Mouse (Mus musculus) CD4-positive helper T cell, adult 2 months (primary cell): ENCODE measurements around the gene Zfp566.
"Not testable (repeated sequence)": the region's sequence is repeated elsewhere in the genome, so short reads cannot be mapped to it uniquely, and the experiment has no call there.

Experiments
- DNase-seq: peaks from one replicate; pipeline ENCODE4 v3.0.0-alpha.2; 2012; ENCODE audit warnings: low read depth, missing footprints, low spot score

Gene Zfp566

DNA sequence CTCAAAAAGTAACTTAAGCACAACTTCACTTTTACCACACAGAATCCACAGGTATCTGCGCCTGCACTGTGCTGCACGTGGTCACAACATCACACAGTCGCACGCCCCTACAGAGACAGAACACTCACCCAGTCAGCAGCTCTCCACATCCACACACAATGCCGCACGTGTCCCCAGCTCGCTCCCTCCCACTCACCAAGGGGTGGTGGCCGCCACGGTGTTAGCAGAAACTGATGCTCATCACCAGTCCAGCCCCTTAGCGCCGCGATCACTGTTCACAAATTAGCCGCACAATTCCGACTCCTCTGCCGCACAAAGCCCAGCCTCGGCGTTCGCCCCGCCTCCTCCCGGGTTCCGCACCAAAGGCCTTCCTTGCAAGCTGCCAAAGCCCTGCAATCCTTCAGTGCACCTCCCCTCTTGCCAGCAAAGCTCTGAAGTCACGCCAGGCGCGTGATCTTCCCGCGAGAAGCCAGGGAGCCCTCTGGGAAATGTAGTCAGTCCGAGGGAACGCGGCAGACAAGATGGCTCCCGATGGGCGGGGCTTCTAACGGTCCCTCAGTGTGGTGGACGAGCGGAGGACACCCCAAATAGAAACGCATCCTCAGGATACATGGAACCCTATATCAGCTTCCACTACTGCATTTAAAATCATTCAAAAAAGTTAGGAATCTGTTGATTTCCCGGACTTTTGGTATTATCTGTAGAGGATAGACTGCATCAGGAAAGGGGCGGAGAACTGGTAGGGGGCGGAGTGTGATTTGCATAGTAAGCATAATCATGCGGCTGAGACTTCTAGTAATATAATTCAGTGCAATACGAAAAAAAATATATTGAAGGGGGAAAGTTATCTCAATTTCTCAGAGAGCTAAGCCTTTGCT, at the start of gene Zfp566, which contains the start of gene Gm26920:
Gene Zfp566 (minus strand): TSS at position 436 of the 878 bp plus-strand sequence.
Gene Gm26920 (minus strand): TSS at position 319 of the 878 bp plus-strand sequence.
- DNase-seq = peak; percentile 99

DNA sequence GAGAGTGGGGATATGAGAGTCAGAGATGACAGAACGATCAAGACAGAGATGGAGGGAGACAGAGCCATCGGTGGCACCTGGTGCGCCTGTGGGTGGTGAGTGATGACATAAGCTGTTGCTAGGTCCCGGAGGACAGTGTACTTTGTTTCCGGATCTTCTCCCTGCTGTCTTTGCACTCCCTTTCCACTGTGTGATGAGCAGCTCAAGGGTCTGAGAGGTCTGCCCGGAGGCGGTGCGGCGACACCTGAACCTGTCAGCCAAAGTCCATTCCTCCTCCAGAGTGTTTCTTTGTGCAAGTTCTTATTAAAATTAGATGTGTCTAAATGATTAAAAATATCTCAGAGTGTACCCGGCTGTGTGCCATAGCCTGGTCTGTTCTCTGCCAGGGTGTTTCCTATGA, 46.5 kb upstream of the Zfp566 start:
- no peak for DNase-seq

DNA sequence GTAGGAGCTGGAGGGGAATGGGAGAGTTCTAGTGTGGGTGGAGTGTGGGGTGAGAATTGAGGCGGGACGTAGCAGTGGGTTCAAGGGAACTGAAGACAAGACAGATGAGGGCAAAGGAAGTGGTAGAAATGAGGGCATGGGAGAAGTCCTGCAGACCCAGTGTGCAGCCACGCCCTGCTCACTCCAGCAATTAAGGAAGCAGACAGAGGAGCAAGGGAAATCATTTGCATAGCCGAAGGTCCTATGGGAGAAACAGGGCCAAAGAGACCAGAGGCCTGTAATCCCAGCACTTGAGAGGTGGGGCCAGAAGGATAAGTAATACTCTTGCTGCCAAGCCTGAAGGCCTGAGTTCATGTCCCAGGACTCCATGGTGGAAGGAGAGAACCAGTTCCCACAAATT, 42.1 kb upstream of the Zfp566 start:
- DNase-seq = no peak

DNA sequence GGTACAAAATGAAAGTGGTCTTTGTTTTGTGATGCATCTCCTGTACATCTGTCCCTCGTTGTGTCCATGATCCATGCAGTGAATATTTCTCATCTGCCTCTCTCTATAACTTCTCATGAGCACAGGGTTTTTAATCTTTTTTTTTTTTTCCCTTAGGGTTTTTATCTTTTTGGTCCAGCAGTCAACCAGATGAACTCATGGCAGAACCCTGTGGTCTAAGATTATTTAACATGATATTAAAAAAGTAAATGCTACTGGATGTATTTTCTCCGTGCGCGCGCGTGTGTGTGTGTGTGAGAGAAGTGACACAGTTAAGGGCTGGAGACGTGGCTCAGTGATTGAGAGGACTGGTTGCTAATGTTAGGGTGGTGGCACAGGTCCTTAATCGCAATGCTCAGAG, 39.6 kb upstream of the Zfp566 start:
- no peak for DNase-seq

DNA sequence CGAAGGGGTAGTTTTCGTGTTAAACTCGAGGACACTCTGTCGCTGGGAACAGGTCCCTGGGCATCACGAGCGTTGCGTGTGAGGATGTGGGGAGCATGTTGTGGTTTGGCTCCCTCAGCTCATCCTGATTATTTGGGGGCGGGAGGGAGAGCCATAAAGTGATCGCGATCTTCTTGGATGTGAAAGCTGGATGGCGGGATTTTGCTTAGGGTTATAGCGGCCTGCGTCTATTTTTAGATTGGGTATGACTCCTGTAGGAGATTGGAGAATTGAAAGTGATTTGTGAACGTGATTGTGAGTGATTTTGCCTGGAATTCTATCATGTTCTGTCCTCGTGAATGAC, 31.8 kb upstream of the Zfp566 start:
- DNase-seq = no peak

DNA sequence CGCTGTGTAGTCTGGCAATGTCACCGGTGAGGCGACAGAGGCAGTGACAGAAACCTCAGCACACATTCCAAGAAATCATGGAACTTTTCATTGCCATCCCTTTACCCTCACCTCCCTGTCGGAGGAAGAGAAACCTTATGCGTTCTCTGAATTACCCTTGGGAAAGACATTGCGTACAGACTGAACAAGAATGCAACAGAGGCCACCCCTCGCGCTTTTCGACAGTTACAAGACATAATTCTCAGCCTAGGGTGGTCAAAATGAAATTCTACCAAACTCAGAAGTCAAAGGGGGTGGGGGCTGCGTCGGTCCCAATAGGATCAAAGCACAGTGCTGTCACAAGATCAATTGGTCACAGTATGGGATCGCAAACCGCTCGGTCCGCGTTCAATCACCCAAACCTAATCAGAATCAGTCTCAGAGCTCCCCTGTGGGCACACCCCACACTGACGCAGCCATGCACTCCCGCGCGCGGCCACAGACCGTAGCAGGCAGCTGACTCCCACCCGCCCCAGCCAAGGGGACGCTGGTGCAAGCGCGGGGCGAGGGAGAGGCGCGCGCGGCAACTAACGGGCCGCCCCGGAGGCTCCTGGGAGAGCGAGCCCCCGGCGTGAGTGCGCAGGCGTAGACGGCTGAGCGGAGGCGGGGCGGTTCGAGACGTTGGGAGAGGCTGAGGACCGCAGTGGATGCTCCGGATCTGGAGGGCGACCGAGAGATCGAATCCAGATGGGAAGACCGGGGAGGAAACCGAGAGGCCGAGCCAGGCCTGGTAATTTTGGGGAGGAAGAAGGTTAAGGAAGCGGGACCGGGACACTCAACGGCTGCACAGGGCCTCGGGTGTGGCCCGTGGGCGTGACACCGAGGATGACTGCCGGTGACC, 31.2 kb upstream of the Zfp566 start, which contains the start of gene Zfp382:
Gene Zfp382 (plus strand): TSS at position 635 of the 880 bp plus-strand sequence.
- peak; percentile 91 for DNase-seq

DNA sequence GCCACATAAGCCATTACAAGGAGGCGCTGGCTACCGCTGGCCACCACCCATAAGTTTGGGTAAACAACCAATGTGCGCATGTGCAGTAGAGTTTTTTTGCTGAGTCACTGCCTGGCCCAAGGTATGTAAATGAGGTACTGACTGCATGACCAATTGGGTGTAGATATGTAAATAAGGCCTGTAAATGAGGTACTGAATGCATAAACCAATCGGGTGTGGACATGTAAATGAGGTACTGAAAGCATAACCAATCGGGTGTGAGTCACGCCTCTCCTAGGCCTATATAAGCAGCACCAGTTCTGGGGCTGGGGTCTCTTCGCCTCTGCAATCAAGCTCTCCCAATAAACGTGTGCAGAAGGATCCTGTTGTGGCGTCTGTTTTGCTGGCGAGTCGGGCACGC, 27.6 kb upstream of the Zfp566 start:
- DNase-seq = not testable (repeated sequence)

DNA sequence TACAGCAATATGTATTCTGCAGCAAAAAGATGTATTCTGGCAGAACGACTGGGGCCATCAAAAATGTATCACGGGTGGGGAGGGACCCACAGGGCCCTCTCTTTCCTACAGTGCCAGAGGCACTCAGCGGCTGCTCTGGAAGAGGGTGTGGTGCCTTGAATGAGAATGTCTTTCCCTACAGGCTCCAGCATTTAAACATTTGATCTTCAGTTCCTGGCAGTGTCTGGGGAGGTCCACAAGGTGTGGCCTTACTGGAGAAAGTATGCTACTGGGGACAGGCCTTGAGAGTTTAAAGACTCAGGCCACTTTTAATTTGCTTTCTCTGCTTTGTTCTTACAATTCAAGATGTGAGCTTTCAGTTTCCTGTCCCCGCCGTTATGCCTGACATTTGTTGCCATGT, 25.7 kb upstream of the Zfp566 start:
- no peak for DNase-seq

DNA sequence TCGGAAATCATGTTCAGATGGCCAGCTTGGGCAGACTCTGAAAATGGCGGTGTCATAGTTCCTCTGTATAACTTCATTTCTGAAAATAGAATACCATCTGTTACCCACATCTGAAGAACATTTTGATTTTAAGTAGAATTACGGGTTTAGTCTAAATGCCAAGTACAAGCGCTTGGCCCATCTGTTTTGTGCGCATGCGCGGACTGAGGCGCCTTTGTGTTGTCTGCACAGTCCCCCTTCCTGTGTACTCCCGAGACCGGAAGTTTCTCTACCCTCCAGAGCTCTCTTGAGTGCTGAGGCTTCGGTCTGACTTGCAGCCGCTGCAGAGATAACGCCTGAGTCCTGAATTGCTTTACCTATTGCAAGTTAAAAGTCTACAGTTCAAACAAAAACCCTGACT, 9.0 kb upstream of the Zfp566 start:
- DNase-seq = peak; percentile 90

DNA sequence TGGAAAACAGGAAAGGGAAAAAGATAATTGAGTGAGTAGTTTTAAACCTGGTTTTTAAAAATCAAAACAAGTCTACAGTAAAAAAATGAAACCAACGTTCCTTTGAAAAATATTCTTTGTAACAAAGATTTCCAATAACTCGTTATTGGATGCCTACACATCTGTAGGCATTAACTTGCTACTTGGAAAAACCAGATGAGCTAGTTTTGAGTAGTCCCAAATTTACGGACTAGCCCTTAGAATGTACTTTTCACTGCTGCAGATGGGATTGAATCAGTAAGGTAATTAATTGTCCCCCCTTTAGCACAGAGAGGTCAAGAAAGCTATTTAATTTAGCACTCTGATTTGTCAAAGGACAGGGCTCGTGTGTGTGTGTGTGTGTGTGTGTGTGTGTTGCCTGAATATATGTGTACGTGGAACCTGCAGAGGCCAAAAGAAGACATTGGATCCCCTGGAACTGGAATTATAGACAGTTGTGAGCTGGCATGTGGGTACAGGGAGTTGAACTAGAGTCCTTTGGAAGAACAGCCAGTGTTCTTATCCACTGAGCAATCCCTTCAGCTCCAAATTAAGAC, 5.3 kb upstream of the Zfp566 start:
- peak; percentile 27 for DNase-seq

DNA sequence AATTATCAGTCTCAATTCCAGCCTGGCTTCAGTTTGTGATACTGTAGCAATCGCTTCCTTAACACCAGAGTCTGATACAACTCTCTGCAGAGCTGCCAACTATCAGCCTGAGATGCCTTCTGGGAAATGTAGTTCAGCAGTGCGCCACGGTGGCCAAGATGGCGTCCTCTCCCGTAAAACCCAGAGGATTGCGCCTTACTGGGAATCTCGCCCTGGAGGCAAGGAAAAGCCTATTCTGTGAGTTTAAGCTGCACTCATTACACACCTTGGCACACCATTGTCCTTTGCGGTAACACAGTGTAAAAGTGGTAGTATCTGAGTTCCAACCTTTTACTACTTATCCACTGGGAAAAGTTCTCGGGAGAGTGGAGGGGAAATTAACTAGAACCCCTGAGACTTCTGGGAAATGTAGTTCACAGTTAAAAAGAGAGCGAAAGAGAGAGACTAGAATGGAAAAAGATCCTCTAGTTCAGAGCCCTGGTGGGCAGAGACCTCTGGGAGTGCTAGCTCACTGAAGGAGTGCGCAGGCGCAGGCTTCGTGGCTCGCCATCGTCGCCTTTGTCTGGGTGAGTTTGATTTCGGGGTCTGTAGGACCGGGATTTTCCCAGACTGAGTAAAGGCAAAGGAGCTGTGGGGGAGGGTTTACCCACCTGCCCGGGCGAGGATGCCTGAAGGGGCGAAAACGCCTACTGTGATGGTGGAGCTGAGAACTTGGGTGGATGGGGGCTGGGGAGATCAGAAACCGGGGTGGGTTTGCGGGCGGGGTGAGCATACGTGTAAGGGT, 4.5 kb upstream of the Zfp566 start, which contains the start of gene Zfp260:
Gene Zfp260 (plus strand): TSS at position 132 of the 784 bp plus-strand sequence.
- peak; percentile 91 for DNase-seq

DNA sequence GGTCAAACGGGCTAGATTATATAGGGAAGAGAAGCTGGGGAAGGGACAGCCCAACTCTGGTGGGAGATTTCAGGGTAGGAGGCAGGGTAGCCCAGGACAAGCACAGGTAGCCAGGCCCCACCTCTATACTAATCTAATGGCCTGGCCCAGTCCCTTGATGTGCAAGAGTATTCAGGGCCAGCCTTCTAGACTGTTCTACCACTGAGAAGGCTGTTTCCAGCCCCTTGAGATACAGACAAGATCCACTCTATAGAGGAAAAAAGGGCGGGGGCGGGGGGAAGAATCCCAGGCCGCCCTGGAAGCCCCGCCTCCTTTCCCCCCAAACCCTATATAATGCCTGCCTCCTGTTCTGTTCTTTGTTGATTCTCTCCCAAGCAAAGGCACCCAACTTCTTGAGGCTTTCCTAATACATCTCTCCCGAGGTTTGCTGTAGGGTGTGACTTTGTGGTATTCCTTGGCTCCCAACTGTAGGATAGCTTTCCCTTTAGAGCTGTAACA, 3.6 kb upstream of the Zfp566 start:
- no peak for DNase-seq

DNA sequence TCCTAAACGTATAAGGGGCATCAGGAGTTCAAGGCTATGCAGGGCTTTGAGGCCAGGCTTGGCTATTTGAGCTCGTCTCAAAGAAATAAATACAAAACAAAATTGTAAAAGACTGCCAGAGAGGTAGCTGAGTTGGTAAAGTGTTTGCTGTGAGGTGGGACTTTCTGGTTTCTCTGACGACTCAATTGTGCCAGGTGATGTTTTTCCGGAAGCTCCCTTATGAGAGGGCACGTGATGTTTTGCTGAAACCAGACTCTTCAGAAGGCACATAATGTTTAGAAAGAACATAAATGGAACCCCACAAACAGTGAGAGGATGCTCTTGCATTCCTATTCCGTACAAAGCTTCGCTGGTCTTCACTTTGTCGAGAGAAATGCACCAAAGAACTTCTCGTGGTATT, 2.3 kb upstream of the Zfp566 start:
- peak; percentile 36 for DNase-seq

DNA sequence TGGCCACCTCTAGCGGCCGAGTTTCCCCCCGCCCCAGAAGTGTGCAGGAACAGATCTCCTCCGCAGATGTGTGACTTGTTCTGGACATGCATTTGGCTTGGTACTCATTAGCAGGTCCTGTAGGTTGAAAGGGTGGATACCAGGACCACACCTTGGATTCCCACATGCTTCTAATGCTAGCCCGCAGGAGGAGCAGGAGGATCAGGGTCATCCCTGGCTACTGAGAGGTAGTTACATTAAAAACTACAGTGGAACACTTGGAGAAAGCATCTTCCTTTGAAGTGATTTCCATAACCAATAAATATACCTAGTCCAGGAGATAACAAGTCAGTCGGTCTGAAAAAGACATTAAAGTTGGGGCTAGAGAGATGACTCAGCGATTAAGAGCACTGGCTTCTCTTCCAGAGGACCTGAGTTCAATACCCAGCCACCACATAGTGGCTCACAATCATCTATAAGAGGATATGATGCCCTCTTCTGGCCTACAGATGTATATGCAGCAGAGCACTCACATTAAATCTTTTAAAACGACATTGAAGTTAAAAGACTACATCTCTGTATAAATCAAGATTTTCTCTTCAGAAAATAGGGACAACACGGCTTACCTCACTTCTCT, 751 bp upstream of the Zfp566 start:
- peak; percentile 77 for DNase-seq

DNA sequence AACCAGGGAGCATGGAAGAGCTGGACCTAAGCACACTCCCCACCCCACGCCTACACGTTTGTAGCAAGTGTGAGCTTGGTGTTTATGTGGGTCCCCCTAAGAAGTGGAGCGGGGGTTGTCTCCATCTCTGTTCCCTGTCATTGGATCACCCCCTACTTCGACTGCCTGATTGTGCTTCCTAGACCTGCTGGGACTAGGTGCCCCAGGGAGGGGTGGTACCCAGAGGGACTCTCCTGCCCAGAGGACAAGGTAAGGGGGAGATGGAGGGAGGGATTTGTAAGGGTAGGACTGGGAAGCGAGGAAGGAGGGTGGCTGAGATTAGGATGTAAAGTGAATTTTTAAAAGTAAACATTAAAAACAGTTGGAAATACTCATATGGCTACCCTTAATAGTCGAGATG, 922 bp downstream of the Zfp566 start:
- DNase-seq = no peak

DNA sequence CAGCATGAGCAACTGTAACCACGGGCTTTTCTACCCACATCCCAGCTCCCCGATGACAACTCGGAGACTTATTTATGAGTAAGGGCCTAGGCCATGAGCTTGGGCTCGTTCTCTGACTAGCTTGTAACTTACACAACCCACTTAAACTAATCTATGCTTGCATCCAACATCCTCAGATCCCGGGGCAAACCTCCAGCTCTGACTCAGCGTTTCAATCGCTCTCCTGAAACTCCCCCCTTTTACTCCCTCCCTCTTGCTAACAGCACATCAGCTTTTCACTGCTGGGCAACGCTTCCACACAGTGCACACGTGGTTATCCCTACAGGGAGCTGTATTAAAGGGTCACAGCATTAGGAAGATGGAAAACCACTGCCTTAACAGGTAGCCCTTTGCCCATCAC, 3.8 kb downstream of the Zfp566 start:
- DNase-seq = no peak

DNA sequence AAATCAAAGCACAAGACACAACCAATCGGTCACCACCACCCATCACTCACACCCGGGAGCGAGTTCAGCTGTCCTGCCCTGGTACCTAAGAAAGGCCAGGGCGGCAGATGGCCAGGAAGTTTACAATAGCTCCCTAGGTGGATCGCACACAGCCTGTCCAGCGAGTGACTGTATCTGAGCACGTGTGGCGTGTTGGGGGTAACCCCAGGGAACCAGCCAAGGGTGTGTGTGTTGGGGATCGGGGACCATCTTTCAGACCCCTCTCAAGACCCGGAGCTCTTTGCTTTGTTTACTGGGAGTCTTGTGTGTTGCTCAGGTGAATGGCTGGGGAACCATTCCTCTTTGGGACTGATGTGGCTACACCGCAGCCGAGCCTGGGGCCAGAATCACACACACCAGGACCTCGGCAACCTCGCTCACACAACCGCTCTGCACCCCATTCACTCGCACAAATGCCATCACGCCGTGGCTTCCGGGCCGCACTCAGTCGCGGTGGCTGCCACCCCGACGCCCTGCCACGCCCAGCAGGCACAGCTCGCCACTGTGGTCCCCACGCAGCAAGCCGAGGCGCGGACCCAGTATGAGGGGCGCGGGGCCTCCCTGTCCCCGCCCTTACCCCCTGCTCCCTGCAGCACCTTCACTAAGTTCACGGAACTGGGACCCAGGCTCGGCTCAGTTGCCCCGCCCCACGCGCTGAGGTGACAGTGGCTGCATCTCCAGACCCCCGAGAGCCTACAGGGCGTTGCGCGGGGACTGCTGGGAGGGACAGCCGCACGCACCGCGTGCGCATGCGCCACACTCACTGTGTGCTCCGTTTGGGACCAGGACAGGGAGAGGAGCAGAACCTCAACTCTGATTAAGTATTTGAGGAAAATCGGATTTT, 17.9 kb downstream of the Zfp566 start, which contains the start of gene Zfp82:
Gene Zfp82 (minus strand): TSS at position 755 of the 883 bp plus-strand sequence.
- DNase-seq = peak; percentile 89

DNA sequence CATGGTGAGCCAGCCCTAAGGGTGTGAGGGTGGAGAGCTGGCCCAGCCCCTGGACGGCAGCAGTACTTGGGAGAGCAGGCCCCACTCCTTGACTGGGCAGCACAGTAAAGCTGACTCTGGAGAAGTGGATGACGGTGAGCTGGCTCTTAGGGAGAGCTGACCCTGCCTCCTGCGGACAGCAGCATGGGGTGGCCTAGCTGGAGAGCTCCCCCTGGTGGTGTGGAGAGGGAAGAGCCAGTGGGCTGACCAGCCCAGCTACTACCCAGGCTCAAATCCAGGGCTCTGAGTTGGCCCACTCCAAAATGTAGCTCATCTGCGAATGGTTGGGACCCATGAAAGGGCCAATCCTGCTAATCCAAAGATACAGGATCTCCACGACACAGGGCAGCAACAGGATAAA, 25.7 kb downstream of the Zfp566 start:
- no peak for DNase-seq

DNA sequence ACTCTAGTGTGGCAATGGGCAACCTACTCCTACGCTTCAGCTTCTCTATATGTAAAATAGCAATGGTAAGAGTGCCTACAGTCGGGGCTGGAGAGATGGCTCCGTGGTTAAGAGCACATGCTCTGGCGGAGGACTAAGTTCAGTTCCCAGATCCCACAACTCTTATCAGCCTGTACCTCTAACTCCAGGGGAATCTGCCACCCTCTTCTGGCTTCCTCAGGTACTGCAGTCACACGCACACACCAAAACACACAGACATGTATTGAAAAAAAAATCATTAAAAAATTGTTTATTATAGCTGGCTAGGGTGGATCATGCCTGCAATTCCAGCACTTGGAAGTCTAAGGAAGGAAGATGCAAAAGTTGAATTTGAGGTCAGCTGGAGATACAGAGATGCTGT, 27.8 kb downstream of the Zfp566 start:
- no peak for DNase-seq
